Mouse (Mus musculus) midbrain, embryonic 11.5 days (tissue): ENCODE data around the gene Spink8. TPM values are rescaled to one million over a fixed set of nuclear protein-coding genes. Genes with fewer than 3 reads are reported as not detected.

Experiments
- polyA plus RNA-seq: library from polyadenylated mRNA; unstranded; fragments of >200 nt; fragmentation: Nextera tagmentation; extraction: Ambion mirVana; gene quantifications from 2 replicates; pipeline ENCODE4 v1.2.1, GENCODE M21; 2014

Spink8 gene
- polyA plus RNA-seq, 1 experiment from 2014 or later, result not detected

Other genes with a start within 250 kb of the Spink8 start
- not detected in 2 replicates for gene Fbxw15, start 244.0 kb upstream of the Spink8 start, polyA plus RNA-seq
- not detected in 2 replicates for gene Fbxw24, start 186.2 kb upstream of the Spink8 start, polyA plus RNA-seq
- gene Fbxw25, start 147.6 kb upstream of the Spink8 start, polyA plus RNA-seq, result not detected in 2 replicates
- gene Fbxw18, start 109.6 kb upstream of the Spink8 start, polyA plus RNA-seq, result not detected in 2 replicates
- gene Fbxw26, start 66.2 kb upstream of the Spink8 start, polyA plus RNA-seq, result 0.07 TPM in 1 of 2 replicates, not detected in the other
- gene Fbxw27, start 21.6 kb upstream of the Spink8 start, polyA plus RNA-seq, result not detected in 2 replicates
- gene Nme6, start 20.5 kb downstream of the Spink8 start, polyA plus RNA-seq, result 96.6 and 98.4 TPM in 2 replicates
- 0.25 and 0.30 TPM in 2 replicates for gene Camp, start 37.3 kb downstream of the Spink8 start, polyA plus RNA-seq
- gene Cdc25a, start 63.3 kb downstream of the Spink8 start, polyA plus RNA-seq, result 33.6 and 36.9 TPM in 2 replicates
- 80.1 and 81.4 TPM in 2 replicates for gene Map4, start 119.2 kb downstream of the Spink8 start, polyA plus RNA-seq